Mouse (Mus musculus) CH12F3 (cell line): ENCODE data around the gene Gtf2f1.

Experiments used
- in situ Hi-C: fragments of 300-500 bp; cut with MboI; formaldehyde crosslinking; loops from 2 replicates; pipeline ENCODE4 v1.14.3; 2020; ENCODE audit warnings: low sequenced_read_pairs

Gene Gtf2f1

GRCm38 (mm10) chr17:57007137-57007905 is 3.8 kb downstream of the Gtf2f1 start:
- in situ Hi-C loops = no loop called here

GRCm38 (mm10) chr17:57003994-57004393 is 7.1 kb downstream of the Gtf2f1 start:
- in situ Hi-C loops = no loop called here

GRCm38 (mm10) chr17:57001228-57001627 is 9.9 kb downstream of the Gtf2f1 start:
- in situ Hi-C loops = no loop called here

GRCm38 (mm10) chr17:56999968-57000609 is 11.0 kb downstream of the Gtf2f1 start, which contains the start of gene Pspn:
Gene Pspn, minus strand, starts transcription at chr17:57000018.
- in situ Hi-C loops = no loop called here

- in situ Hi-C loops = no loop called here
These were observed 11.7 kb downstream of the Gtf2f1 start for GRCm38 (mm10) chr17:56999414-56999813.

- in situ Hi-C loops = no loop called here
These were observed 13.9 kb downstream of the Gtf2f1 start, which contains the start of gene Alkbh7 for GRCm38 (mm10) chr17:56997029-56997667. Gene Alkbh7, plus strand, starts transcription at chr17:56997339.

GRCm38 (mm10) chr17:56996506-56996905 is 14.6 kb downstream of the Gtf2f1 start:
- in situ Hi-C loops = no loop called here

- in situ Hi-C loops = no loop called here
These were observed 16.0 kb downstream of the Gtf2f1 start for GRCm38 (mm10) chr17:56995046-56995445.

- in situ Hi-C loops = no loop called here
These were observed 20.1 kb downstream of the Gtf2f1 start for GRCm38 (mm10) chr17:56990966-56991365.

GRCm38 (mm10) chr17:56990115-56990746 is 20.9 kb downstream of the Gtf2f1 start, which contains the start of gene Clpp:
Gene Clpp, plus strand, starts transcription at chr17:56990305.
- in situ Hi-C loops = no loop called here

GRCm38 (mm10) chr17:56989467-56990114 is 21.5 kb downstream of the Gtf2f1 start:
- in situ Hi-C loops = no loop called here

- in situ Hi-C loops = no loop called here
These were observed 22.1 kb downstream of the Gtf2f1 start for GRCm38 (mm10) chr17:56988921-56989430.

GRCm38 (mm10) chr17:56988441-56988840 is 22.6 kb downstream of the Gtf2f1 start:
- in situ Hi-C loops = no loop called here

- in situ Hi-C loops = no loop called here
These were observed 24.8 kb downstream of the Gtf2f1 start for GRCm38 (mm10) chr17:56986105-56986805.

- in situ Hi-C loops = no loop called here
These were observed 25.4 kb downstream of the Gtf2f1 start for GRCm38 (mm10) chr17:56985656-56986055.

GRCm38 (mm10) chr17:56984886-56985285 is 26.2 kb downstream of the Gtf2f1 start:
- in situ Hi-C loops = no loop called here

- in situ Hi-C loops = no loop called here
These were observed 29.1 kb downstream of the Gtf2f1 start, which contains the start of gene Acer1 for GRCm38 (mm10) chr17:56982013-56982412. Gene Acer1, minus strand, starts transcription at chr17:56982126.

GRCm38 (mm10) chr17:56981049-56981448 is 30.0 kb downstream of the Gtf2f1 start:
- in situ Hi-C loops = no loop called here

GRCm38 (mm10) chr17:56979524-56979923 is 31.6 kb downstream of the Gtf2f1 start:
- in situ Hi-C loops = no loop called here
